Mouse (Mus musculus) Patski (cell line): ENCODE measurements at regions not wholly inside any gene's neighbourhood (a gene's known extent, or its start where the extent isn't known, plus 50 kb on each side); places are given as distances from the start of the nearest gene placed in this dataset.
A peak's percentile ranks its signal among the peaks of the same experiment; 100 is the strongest.

Experiments
- ATAC-seq: fragments of 100-300 bp; one replicate; pipeline ENCODE4 v1.8.0; 2021
- CTCF ChIA-PET: fragments of 350-600 bp; sonication (Branson Sonifier 250); formaldehyde crosslinking; loops from one replicate; lab custom pipeline; 2022; ENCODE audit warnings: inconsistent platforms; lab: Charles Lee
- POLR2A ChIA-PET: fragments of 350-600 bp; sonication (Branson Sonifier 250); formaldehyde crosslinking; loops from one replicate; lab custom pipeline; 2022; ENCODE audit warnings: antibody characterized with exemption, inconsistent platforms; lab: Charles Lee
- DNase-seq: peaks from one replicate; pipeline ENCODE4 v3.0.0-alpha.2; 2011; ENCODE audit warnings: low read depth, low spot score
- H3K27me3 ChIP-seq: fragments of 371-371 bp; one replicate; pipeline ENCODE4 v1.5.1; 2021
- CTCF ChIP-seq: fragments of 100-300 bp; IDR thresholded peaks from one replicate; pipeline ENCODE4 v1.5.1; 2021
- in situ Hi-C: fragments of 300-500 bp; cut with MboI; formaldehyde crosslinking; loops from 3 replicates; pipeline ENCODE4 v1.11.1; 2018; ENCODE audit warnings: low pct_unique_long_range_greater_than_20kb, mixed read lengths

GRCm38 (mm10) chr3:128181221-128181908, 285.2 kb upstream of the Fam241a start:
- in situ Hi-C loops, result no loop called here
- peaks cover 5% of the 10 kb centered on the region for H3K27me3 ChIP-seq
- TF ChIP-seq CTCF, result no peak
- DNase-seq (no peak), ATAC-seq (no peak)
- CTCF ChIA-PET, result interaction anchor here (0.6 to 1.4 kb wide), 5 partner anchors 11 to 1024 kb away, joined by 3 to 4 read pairs (median 3); no protein-coding TSS in a partner anchor
- POLR2A ChIA-PET, result no interaction called here

GRCm38 (mm10) chr3:128149216-128149615, 253.1 kb upstream of the Fam241a start:
- no peak for TF ChIP-seq CTCF
- POLR2A ChIA-PET, result interaction anchor here (0.5 to 1.1 kb wide), 3 partner anchors 21 to 126 kb away, joined by 3 to 4 read pairs (median 3); no protein-coding TSS in a partner anchor
- ATAC-seq, result no peak

GRCm38 (mm10) chr3:128145329-128145728, 249.2 kb upstream of the Fam241a start:
- no peak for TF ChIP-seq CTCF
- DNase-seq, result no peak
- POLR2A ChIA-PET, result no interaction called here
- CTCF ChIA-PET, result no interaction called here
- in situ Hi-C loops, result no loop called here
- no peak for ATAC-seq
- H3K27me3 ChIP-seq, result peaks cover 14% of the 10 kb centered on the region

More at GRCm38 (mm10) chr3:128149216-128149615, 253.1 kb upstream of the Fam241a start:
- peaks cover 14% of the 10 kb centered on the region for H3K27me3 ChIP-seq
- in situ Hi-C loops, result no loop called here
- no peak for DNase-seq
- CTCF ChIA-PET, result interaction anchor here (1.0 to 1.1 kb wide), 2 partner anchors 10 to 19 kb away, joined by 3 read pairs; no protein-coding TSS in a partner anchor

GRCm38 (mm10) chr3:128127836-128128235, 231.7 kb upstream of the Fam241a start:
- in situ Hi-C loops, result no loop called here
- DNase-seq, result no peak
- no peaks in the 10 kb centered on the region for H3K27me3 ChIP-seq
- CTCF ChIA-PET, result interaction anchor here (1.0 to 1.6 kb wide), 2 partner anchors 22 to 69 kb away, joined by 3 read pairs; no protein-coding TSS in a partner anchor
- no peak for ATAC-seq
- POLR2A ChIA-PET, result no interaction called here
- TF ChIP-seq CTCF, result no peak

GRCm38 (mm10) chr3:128126664-128127063, 230.5 kb upstream of the Fam241a start:
- CTCF ChIA-PET, result interaction anchor here (1.0 to 1.3 kb wide), 2 partner anchors 11 to 29 kb away, joined by 3 to 4 read pairs; no protein-coding TSS in a partner anchor
- in situ Hi-C loops, result no loop called here
- ATAC-seq, result no peak

GRCm38 (mm10) chr3:128122111-128122510, 226.0 kb upstream of the Fam241a start:
- in situ Hi-C loops, result no loop called here
- ChIA-PET POLR2A (interaction anchor here (0.6 kb wide), 2 partner anchors 399 to 1189 kb away, joined by 4 read pairs; no protein-coding TSS in a partner anchor), CTCF (interaction anchor here (0.9 to 1.4 kb wide), 3 partner anchors 16 to 215 kb away, joined by 3 read pairs; no protein-coding TSS in a partner anchor)
- ATAC-seq, result no peak
- no peak for DNase-seq
- no peak for TF ChIP-seq CTCF
- H3K27me3 ChIP-seq, result no peaks in the 10 kb centered on the region

More at GRCm38 (mm10) chr3:128126664-128127063, 230.5 kb upstream of the Fam241a start:
- TF ChIP-seq CTCF, result no peak
- H3K27me3 ChIP-seq, result no peaks in the 10 kb centered on the region
- POLR2A ChIA-PET, result no interaction called here
- DNase-seq, result no peak

GRCm38 (mm10) chr3:128120647-128121440, 224.7 kb upstream of the Fam241a start:
- ATAC-seq (peak; percentile 80), DNase-seq (peak; percentile 97)
- ChIA-PET CTCF (interaction anchor here (1.4 to 2.0 kb wide), 2 partner anchors 14 to 216 kb away, joined by 3 to 6 read pairs; no protein-coding TSS in a partner anchor), POLR2A (no interaction called here)
- in situ Hi-C loops, result no loop called here
- H3K27me3 ChIP-seq, result no peaks in the 10 kb centered on the region
- TF ChIP-seq CTCF, result no peak

GRCm38 (mm10) chr3:128113209-128113608, 217.1 kb upstream of the Fam241a start:
- TF ChIP-seq CTCF, result no peak
- in situ Hi-C loops, result loop anchor here (10.0 kb wide), 1 partner anchor 1092 kb away; no protein-coding TSS in a partner anchor
- POLR2A ChIA-PET, result no interaction called here
- DNase-seq (no peak), ATAC-seq (no peak)
- H3K27me3 ChIP-seq, result no peaks in the 10 kb centered on the region
- CTCF ChIA-PET, result interaction anchor here (3.5 kb wide), 1 partner anchor 15 kb away, joined by 11 read pairs; no protein-coding TSS in a partner anchor

GRCm38 (mm10) chr3:128110406-128110805, 214.3 kb upstream of the Fam241a start:
- in situ Hi-C loops, result loop anchor here (10.0 kb wide), 1 partner anchor 1094 kb away; no protein-coding TSS in a partner anchor

GRCm38 (mm10) chr3:128104516-128104915, 208.4 kb upstream of the Fam241a start:
- H3K27me3 ChIP-seq, result no peaks in the 10 kb centered on the region
- TF ChIP-seq CTCF, result no peak
- peak; percentile 70 for ATAC-seq
- DNase-seq, result peak; percentile 51
- in situ Hi-C loops, result no loop called here
- ChIA-PET POLR2A (interaction anchor here (0.6 kb wide), 1 partner anchor 26 kb away, joined by 4 read pairs; no protein-coding TSS in a partner anchor), CTCF (interaction anchor here (0.7 to 2.5 kb wide), 2 partner anchors 10 to 12 kb away, joined by 3 to 5 read pairs; no protein-coding TSS in a partner anchor)

More at GRCm38 (mm10) chr3:128110406-128110805, 214.3 kb upstream of the Fam241a start:
- DNase-seq, result peak; percentile 92
- H3K27me3 ChIP-seq, result no peaks in the 10 kb centered on the region
- POLR2A ChIA-PET, result interaction anchor here (0.6 to 1.0 kb wide), 3 partner anchors 8 to 39 kb away, joined by 3 to 4 read pairs (median 3); no protein-coding TSS in a partner anchor
- no peak for TF ChIP-seq CTCF
- ATAC-seq, result peak; percentile 15
- CTCF ChIA-PET, result interaction anchor here (0.6 to 2.1 kb wide), 4 partner anchors 8 to 126 kb away, joined by 3 to 8 read pairs (median 4); no protein-coding TSS in a partner anchor
